Mouse (Mus musculus) activated CD4-positive, CD25-positive, alpha-beta regulatory T cell, adult 4 months (primary cell): ENCODE data around the gene Tubb4a. TPM values are rescaled to one million over a fixed set of nuclear protein-coding genes. Genes with fewer than 3 reads are reported as not detected.
"Not testable (repeated sequence)": the region's sequence is repeated elsewhere in the genome, so short reads cannot be mapped to it uniquely, and the experiment has no call there.

Experiments used
- ATAC-seq: one replicate; pipeline ENCODE4 v1.8.0; 2017
- polyA plus RNA-seq, 2 experiments: library from polyadenylated mRNA; unstranded; fragments of 100-300 nt; shearing (Covaris generic); gene quantifications; one replicate each; pipeline ENCODE4 v1.2.1; 2017

Tubb4a gene
- polyA plus RNA-seq: 1 to 10 TPM; 3.5 to 4.2 TPM

DNA sequence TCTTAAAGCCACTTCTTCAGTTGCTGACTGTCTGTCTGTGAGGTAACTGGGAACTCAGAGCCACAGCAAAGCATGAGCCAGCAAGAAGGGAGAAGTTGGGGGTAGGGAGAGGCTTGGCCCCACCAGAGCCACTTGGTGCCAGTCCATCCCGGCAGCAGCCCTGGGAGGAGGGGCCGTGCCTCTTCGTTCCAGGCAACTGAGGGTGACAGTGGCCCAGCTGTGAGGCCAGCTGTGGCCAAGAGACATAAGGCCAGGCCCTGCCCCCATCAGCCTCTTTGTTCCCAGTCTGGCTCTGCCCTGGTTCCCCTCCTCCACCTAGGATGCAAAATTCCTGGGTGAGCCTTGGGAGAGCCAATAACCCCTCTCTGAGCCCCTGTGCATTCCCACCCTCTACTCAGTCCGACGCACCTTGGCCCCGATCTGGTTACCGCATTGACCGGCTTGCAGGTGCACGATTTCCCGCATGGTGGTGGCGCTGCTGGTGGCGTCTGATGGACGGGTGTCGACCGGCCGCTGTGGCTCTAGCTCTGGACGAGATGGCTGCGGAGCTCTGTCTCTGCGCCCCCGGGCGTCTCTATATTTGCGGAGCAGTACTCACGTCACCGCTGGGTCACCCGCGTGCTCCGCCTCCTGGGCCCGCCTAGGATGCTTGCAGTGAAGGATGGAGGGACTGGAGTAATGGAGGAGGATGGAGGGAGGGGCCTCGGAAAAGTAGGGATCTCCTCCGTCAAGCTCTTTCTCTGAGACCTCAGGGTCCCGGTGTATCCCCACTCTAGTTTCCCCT is at the start of gene Tubb4a:
Tubb4a (minus strand) TSS at position 734 of the 784 bp plus-strand sequence.
- ATAC-seq: no peak

DNA sequence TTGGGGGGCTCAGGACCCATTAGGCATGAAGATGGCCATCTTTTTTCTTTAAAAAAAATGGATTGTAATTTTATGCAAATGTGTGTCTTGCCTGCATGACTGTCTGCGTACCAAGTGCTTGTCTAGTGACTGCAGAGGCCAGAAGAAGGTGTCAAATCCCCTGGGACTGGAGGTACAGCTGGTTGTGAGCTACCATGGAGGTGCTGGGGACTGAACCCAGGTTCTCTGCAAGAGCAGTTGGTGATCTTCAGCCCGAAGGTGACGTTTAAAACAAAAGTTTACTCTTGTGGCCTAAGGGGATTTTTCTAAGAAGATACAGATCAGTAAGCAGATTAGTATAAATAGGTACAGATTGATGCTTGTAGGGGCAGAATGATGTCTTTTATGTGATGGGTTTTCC is 48.1 kb upstream of the Tubb4a start:
- no peak for ATAC-seq

DNA sequence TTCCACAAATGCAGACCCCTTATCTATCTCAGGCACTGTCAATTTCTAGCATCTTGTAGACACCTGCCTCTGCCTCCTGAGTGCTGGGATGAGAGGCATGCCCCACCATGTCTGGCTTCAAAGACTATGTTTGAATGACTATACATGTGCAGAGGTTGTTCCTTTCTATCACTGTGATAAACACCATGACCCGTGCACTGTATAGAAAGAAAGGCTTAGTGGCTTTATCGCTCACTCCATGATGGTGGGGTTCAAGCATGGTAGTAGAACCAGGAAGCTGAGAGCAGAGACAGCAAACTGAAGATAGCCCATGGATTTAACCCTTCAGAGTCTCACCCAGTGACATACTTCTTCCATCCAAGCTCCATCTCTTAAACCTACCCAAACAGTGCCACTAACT is 47.1 kb upstream of the Tubb4a start:
- ATAC-seq: no peak

DNA sequence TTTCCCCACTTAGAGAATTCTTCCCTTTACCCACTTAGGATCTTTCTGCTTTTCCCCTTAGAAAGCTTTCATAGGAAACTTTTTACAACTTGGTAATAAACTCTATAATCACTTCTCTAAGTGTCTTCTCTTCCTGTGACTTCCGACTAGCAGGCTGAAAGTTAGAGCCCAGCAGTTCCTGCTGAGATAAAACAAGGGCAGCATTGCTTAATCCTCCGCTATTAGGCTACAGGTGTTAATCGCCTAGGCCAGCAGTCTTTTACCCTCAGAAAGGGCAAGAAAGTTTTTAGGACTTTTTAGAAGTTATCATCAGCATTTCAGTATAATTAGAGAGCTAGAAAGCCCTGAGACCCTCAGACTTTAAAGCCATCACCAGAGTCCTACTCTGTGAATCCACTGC is 46.4 kb upstream of the Tubb4a start:
- not testable (repeated sequence) for ATAC-seq

DNA sequence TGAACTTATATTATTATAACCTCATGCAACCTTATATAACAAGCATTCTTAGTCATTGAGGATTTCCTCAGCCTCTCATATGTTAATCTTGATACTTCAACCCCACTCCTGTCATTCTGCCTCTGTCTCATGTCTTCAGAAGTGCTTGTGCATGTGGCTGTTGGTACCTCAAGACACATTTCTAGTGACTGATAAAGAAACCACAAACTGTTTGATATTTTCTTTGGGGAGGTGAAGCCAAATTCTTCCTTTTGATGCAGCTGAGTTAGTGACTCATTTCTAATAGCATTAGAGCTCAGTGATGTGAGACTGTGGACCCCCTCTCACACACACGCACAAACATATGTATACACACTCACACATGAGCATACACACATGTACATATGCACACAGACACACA is 44.2 kb upstream of the Tubb4a start:
- peak; percentile 83 for ATAC-seq

DNA sequence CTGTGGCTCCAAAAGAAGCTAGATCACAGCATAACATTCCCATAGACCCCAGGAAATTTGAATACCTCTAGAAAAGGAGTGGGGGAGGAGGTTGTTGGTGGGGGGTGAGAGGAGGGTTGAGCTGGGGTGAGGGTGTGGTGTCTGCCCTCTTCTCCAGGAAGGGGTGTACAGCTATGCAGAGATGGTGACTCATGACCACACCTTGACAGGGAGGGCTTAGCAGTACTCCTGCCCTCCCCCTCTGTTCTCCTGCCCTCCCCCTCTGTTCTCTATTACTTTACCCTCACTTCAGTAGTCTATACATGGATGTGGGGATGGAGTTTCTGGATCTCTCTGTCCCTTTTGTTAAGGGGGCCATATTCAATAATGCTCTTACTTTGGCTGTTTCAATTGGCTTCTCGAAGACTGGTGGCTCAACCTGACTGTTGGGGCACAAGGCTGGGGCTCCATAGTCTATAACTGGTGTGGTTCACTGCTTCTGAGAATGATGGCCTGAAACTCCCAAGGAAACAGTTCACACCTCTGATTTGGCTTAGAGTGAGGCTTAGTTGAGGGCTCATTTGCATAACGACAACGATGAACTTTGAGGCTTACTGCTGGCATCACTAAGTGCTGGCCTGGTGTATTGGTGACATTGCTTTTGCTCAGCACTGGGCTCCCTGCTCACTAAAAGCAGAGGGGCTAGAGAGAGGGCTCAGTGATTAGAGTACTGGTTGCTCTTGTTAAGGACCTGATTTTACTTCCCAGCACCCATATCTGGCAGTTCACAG is 38.5 kb upstream of the Tubb4a start:
- ATAC-seq: no peak

DNA sequence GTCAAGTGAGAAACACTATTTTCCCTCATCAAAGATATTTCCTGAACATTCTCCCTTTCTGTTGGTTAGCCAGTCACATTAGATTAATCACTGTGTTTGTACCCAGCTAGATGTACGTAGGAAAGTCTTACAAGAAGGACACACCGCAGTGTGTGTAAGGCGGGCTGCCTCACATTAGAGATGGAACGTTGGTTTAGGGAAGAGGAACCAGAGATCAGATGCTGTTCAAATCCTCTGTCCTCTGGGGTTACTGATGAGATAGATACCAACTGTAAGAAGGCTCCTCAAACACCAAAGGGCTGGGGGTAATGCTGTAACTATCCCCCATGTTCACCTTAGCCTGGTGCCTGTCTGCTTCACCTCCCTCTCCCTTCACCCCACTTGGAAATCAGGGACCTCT is 37.2 kb upstream of the Tubb4a start:
- ATAC-seq: no peak

DNA sequence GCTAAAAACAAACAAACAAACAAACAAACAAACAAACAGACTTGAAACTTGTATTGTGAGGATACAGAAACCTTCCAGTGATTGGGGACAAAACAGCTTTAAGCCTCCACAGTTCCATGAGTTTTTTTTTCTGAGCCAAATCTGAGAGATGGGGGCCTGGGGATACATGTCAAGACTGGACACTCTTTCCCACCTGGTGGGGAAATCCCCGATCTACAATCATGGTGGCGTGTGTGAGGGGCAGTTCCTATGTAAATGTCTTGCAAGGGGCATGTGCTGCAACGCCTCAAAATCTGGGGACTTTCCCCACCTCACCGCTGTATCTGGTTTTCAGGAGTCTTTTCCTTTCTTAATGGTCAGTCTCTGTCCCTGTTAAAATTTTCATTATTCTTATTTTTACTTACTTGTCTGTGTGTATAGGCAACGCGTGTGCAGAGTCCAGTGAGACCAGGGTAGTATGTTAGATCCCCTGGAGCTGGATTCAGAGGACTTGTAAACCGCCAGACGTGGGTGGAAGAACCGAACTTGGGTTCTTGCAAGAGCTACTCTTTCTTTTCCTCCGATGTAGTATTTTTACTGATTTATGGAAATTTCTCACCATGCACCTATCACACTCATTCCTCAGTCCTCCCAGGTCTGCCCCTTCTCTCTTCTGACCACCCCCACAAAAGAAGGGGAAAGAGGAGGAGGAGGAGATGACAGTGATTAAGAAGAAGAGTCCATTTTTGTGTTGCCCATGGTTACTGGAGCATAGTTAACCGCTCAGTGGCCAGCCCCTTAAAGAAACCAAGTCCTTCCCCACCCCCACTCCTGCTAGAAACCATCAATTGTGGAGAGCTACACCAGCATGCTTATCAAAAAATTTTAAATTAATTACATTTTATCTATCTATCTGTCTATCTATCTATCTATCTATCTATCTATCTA is 35.9 kb upstream of the Tubb4a start:
- no peak for ATAC-seq

DNA sequence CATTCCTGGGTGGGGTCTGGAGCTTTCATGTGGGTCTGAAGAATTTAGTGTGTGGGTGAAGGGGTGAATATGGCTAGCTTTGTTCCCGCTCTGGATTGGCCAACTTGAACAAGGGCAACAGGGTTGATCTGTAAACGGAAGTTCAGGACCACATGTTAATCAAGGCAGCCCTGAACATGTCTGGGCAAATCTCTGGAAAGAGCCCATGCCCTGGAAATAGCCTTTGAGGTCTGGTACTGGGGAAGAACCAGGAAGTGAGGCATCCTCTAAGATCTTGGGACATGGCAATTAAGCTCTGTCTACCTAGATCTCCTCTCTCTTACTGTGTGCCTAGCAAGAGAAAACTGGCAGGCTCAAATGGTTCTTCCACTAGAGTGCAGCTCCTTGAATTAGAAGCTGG is 34.3 kb upstream of the Tubb4a start:
- no peak for ATAC-seq

DNA sequence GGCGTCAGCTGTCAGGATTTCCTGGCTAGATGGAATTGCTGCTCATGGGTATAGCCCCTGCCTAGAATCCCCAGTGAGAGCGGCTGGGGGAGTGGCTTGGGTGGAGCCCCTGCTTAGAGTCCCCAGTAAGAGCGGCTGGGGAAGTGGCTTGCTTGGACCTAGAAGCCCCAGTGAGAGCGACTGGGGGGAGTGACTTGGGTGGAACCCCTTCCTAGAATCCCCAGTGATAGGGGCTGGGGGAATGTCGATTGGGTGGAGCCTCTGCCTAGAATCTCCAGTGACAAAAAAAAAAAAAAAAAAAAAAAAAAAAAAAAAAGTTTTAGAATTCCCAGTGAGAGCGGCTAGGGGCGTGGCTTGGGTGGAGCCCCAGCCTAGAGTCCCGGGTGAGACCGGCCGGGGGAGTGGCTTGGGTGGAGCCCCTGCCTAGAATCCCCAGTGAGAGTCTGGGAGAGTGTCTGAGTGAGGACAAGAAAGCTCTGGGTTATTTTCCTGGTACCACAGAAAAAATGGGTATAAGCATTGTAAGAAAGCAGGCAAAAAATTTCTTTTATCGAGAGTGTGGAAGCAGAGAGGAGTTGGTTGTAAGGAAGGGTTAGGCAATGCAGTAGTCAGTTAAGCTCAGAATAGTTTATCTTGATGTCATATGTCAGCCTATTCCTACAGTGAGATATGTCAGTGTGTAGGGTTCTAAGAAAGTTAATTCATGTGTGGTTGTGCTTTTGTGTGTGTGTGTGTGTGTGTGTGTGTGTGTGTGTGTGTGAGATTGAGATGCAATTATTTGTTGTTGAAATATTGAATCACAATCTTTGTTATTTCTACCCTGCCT is 31.2 kb upstream of the Tubb4a start:
- ATAC-seq: no peak

DNA sequence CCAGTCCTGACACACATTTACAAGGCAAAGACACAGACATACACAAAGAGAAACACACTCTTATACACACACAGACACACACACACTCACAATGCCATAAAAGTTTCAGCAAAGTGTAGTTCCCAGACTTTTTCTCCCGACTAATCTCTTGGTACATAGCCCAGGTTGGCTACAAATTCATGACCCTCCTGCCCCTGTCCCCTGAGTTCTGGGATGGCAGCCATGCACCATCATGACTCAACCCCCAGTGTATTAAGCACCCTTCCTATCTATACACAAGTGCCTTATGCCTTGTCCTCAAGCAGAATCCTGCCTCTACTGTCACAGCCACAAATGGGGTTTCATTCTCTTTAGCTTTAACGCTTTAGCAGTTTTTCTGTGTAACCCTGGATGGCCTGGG is 29.2 kb upstream of the Tubb4a start:
- no peak for ATAC-seq

DNA sequence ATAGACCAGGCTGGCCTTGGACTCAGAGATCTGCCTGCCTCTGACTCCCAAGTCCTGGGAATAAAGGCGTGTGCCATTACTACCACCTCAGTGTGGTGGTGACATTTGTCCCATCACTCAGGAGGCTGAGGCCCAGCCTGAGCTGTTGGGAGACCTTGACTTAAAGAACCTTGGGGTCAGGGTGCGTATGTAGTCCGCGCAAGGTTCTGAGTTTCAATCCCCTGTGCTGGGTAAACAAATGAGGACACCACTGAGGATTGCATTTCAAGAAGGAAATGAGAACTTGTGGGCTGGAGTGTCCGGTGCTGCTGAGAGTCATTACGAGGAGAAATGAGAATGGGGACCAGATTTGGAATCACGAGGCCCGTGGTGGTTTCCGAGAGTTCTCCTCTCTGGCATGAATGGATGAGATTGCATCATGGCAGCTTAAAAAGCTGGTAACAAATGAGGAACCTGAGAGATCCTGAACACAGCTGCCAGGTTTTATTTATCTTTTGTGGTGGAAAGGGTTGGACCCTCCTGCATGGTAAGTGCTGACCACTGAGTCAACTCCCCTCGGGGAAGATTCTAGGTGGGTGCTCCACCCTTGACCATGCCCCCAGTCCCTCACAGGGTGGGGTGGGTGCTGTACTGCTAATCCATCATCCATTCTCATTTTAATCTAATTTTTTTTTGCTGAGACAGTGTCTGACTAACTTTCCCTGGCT is 25.3 kb upstream of the Tubb4a start:
- ATAC-seq: no peak

DNA sequence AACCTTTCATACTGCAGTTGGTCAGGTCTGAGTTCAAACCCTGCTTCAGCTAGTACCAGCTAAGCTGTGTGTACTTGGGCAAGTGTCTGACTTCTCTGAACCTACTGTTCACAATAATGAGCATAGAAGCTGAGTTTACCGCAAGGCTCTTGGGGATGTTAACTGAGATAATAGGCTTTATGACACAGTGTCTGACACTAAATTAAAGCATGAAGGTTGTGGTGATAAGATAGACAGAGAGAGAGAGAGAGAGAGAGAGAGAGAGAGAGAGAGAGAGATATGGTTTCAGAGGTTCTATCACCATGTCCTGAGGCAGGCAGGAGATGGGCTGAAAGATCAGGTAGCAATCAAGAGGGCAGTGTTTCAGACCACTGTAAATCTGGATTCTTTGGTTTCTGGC is 22.4 kb upstream of the Tubb4a start:
- no peak for ATAC-seq

DNA sequence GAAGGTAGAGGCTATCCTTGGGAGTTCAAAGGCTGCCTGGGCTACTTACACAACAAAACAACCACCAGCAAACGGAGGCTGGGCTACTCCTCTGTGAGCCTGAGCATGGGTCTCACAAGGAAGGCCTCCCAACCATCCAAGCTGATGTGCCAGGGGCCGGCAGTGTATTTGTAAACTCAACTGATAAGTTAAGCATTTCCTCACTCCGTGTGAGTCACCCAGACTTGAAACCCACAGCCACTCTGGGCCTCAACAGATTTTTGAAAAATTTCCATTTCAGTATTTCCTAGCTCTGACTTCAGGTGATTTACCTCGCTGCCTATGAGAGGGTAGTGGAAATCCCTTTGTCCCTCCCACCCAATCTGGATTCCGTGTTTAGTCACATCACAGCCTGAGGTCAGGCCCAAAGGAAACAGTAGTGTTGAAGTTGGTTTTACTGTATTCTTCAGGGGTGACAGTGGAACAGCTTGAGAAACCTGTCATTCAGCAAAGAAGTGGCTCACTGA is 21.1 kb upstream of the Tubb4a start:
- peak; percentile 74 for ATAC-seq

DNA sequence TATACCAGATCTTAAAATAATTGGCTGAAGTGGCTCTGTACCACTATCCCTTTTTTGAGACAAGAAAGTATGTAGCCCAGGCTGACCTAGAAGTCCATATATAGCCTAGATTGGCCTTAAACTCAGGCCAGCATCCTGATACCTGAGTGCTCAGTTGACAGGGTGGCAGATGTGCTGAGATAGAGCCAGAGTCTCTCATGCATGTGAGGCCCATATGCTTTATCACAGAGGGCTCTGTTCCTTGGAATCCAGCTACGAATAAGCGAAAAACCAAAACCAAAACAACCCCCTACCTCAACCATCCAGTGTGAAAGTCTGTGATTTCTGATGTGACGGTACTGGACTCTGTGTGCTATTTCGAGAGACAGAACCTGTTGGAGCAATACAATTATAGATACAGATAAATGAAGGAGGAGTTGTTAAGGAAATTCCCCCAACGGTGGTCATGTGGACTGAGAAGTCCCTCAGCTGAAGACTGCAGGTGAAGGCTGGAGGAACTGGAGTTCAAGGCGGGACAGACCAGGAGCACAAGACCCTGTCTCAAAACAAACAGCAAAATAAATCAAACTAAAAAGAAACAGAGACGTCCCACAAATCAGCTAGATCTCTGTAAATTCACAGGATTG is 20.6 kb upstream of the Tubb4a start:
- no peak for ATAC-seq

DNA sequence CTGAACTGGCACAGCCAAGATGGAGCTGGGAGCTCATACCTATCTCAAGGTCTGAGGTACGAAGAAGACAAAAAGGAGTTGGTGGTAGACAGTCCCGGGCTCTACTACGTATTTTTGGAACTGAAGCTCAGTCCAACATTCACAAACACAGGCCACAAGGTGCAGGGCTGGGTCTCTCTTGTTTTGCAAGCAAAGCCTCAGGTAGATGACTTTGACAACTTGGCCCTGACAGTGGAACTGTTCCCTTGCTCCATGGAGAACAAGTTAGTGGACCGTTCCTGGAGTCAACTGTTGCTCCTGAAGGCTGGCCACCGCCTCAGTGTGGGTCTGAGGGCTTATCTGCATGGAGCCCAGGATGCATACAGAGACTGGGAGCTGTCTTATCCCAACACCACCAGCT is 19.5 kb upstream of the Tubb4a start:
- no peak for ATAC-seq

DNA sequence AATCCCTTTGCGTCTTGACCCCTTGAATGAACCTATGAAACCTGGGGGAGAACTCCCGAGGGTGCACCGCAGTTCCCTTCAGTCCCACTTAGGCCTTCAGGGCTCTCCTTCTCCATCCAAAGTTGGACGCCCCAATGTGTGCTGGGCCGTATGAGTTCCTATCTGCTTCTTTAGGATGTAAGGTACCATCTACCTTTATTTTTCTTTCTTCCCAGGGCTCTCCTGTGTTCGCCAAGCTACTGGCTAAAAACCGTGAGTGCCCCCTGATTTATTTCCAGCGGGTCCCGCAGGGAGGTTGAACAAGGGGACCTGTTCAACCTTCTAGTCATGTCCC is 18.4 kb upstream of the Tubb4a start:
- ATAC-seq: no peak

DNA sequence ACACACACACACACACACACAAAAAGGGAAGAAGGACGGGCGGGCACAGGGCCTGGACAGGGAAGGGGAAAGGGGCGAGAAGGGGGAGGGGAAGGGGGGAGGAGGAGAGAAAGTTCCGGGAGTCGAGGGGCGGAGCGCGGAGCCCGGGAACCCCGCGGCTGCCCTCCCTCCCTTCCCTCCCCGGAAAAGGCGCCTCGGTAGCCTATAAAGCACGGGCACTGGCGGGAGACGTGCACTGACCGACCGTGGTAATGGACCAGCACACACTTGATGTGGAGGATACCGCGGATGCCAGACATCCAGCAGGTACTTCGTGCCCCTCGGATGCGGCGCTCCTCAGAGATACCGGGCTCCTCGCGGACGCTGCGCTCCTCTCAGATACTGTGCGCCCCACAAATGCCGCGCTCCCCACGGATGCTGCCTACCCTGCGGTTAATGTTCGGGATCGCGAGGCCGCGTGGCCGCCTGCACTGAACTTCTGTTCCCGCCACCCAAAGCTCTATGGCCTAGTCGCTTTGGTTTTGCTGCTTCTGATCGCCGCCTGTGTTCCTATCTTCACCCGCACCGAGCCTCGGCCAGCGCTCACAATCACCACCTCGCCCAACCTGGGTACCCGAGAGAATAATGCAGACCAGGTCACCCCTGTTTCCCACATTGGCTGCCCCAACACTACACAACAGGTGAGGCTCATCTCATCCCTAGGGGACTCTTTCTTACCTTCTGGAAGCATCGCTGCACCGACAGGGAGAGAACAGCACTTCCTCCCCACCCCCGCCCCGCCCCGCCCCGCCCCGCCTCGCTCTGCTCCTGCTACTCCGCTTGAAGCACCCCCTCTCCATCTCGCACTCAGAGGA is 17.8 kb upstream of the Tubb4a start, which contains the start of gene Tnfsf9:
Tnfsf9 (plus strand) TSS at position 145 of the 854 bp plus-strand sequence.
- ATAC-seq: peak; percentile 37

DNA sequence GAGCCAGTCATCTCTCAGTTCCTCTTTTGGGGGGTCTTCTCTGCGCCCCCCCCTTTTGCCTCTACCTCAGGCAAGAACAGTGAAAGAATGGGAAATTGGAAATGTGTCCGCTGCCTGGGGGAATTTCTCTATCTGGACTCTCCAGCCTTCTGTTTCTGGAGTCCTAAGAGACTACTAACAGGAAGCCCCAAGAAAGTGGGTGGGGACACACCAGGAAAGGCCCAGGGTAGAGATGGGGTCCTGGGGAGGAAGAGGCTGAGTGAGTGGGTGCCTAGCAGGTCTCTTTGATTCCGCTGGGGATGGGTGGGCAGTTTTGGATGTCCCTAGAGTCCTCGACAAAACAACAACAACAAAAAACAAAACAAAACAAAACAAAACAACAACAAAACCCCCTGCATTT is 16.9 kb upstream of the Tubb4a start:
- no peak for ATAC-seq

DNA sequence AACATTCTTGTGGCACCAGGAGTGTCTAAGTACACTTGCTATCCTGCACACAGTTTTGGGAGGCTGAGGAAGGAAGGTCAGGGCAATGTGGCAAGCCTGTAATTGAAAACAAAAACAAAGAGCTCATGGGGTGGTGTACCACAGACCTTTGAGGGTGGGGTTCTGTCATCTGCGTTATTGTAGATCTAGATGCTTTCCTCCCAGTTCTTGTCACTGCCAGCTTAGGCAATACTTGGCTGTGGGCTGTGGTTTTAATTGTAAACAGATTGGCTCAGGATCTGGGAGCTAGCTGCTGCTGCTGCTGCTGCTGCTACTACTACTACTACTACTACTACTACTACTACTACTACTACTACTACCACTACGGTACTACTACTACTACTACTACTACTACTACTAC is 14.7 kb upstream of the Tubb4a start:
- ATAC-seq: no peak
